Mouse (Mus musculus): ENCODE results near the gene Selenom. TPM values are rescaled to one million over a fixed set of nuclear protein-coding genes. Genes with fewer than 3 reads are reported as not detected.

Selenom gene
- total and polyA plus RNA-seq, 3 experiments = 4.1 to 33.0 (median 7.1) TPM

DNA sequence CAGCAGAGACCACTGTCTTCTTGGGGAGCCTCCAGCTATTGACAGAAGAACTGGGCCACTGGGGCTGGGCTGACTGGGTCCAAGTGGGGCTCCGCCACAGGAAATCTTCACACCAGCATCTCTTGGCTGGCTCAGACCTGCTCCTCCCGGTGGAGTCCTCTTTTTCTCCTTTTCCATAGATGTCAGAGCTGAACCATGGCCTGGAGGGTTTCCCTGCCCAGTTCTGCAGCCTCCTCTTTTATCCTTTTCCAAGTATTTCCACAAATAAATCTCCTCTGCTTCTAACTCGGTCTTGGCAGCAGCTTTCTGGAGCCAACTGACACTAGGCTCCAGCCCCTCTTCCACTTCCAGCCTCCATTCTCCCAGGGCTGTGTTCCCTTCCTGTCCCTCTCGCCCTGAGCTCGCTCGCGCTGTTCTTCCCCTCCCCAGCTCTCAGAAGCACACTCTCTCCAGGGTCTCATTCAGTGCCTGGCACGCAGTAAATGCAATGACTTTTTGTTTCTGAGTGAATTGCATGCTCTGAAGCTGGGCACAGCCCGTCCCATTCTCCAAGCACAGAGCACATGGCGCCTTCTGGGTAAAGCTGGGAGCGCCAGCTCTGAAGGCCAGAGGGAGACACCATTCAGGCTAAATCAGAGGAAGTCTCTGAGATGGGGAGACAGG, 30.4 kb upstream of the Selenom start:
- in situ Hi-C loops (cut with MboI; ENCODE audit: low pct_ligation_motif_present, low pct_unique_long_range_greater_than_20kb, low sequenced_read_pairs) (no loop called here), dilution Hi-C loops (cut with MboI; ENCODE audit: extremely low pct_ligation_motif_present, extremely low pct_unique_long_range_greater_than_20kb, low sequenced_read_pairs) (no loop called here)
- Histone ChIP-seq H3K4me3 (replicated peaks in 1 of 3; ENCODE audit: low read depth in 2 of 3, low read length in 2 of 3, poor library complexity in 1 of 3) (no peak overlapping the region), H3K9ac (ENCODE audit: insufficient read depth, low read depth) (no peak overlapping the region), H3K9me3 (replicated peaks; ENCODE audit: low read length) (no peaks in the 10 kb centered on the region), H3K4me1 (ENCODE audit: control insufficient read depth in 1 of 2, insufficient read depth in 2 of 2) (no peaks in the 10 kb centered on the region), H3K27me3 (replicated peaks) (peaks cover 52% of the 10 kb centered on the region), H3K4me2 (ENCODE audit: insufficient read depth, low read depth, poor library complexity, severe bottlenecking) (no peak overlapping the region), H3K79me2 (replicated peaks; ENCODE audit: control insufficient read depth, extremely low read depth, insufficient read depth, poor library complexity, severe bottlenecking) (no peaks in the 10 kb centered on the region), H3K36me3 (replicated peaks in 1 of 2; ENCODE audit: control insufficient read depth in 1 of 2, insufficient read depth in 1 of 2, low read length in 1 of 2) (no peaks in the 10 kb centered on the region), H3K27ac (ENCODE audit: insufficient read depth, low read depth) (no peak overlapping the region)
- no peak for TF ChIP-seq IRF4 (IDR thresholded peaks at IDR 0.05; ENCODE audit: low read depth, low read length)
- no peak for DNase-seq (ENCODE audit: extremely low read depth)

- dilution Hi-C loops (cut with MboI; ENCODE audit: extremely low pct_ligation_motif_present, extremely low pct_unique_long_range_greater_than_20kb, low sequenced_read_pairs) (no loop called here), in situ Hi-C loops (cut with MboI; ENCODE audit: low pct_ligation_motif_present, low pct_unique_long_range_greater_than_20kb, low sequenced_read_pairs) (no loop called here)
- Histone ChIP-seq H3K4me2 (ENCODE audit: insufficient read depth, low read depth, poor library complexity, severe bottlenecking) (no peak overlapping the region), H3K9ac (ENCODE audit: insufficient read depth, low read depth) (no peak overlapping the region), H3K36me3 (replicated peaks in 1 of 2; ENCODE audit: control insufficient read depth in 1 of 2, insufficient read depth in 1 of 2, low read length in 1 of 2) (no peaks in the 10 kb centered on the region), H3K79me2 (replicated peaks; ENCODE audit: control insufficient read depth, extremely low read depth, insufficient read depth, poor library complexity, severe bottlenecking) (no peaks in the 10 kb centered on the region), H3K4me1 (ENCODE audit: control insufficient read depth in 1 of 2, insufficient read depth in 2 of 2) (peaks cover 0 to 4% of the 10 kb centered on the region in 2 experiments; a peak in 2 of 4 replicates), H3K27me3 (replicated peaks) (peaks cover 62% of the 10 kb centered on the region), H3K9me3 (replicated peaks; ENCODE audit: low read length) (no peaks in the 10 kb centered on the region), H3K4me3 (replicated peaks in 1 of 3; ENCODE audit: low read depth in 2 of 3, low read length in 2 of 3, poor library complexity in 1 of 3) (no peak overlapping the region), H3K27ac (ENCODE audit: insufficient read depth, low read depth) (no peak overlapping the region)
- no peak for DNase-seq (ENCODE audit: extremely low read depth)
- no peak for TF ChIP-seq ETS1 (conservative IDR thresholded peaks at IDR 0.05; ENCODE audit: low read depth, low read length)
- TF ChIP-seq UBTF (IDR thresholded peaks at IDR 0.05; ENCODE audit: low read depth, low read length) = no peak
- no peak for TF ChIP-seq TBP (conservative IDR thresholded peaks at IDR 0.05; ENCODE audit: low read depth, low read length)
- no peak for TF ChIP-seq BHLHE40 (IDR thresholded peaks at IDR 0.05; ENCODE audit: low read depth, low read length)
- no peak for TF ChIP-seq EP300 (IDR thresholded peaks at IDR 0.05; ENCODE audit: low read length)
- TF ChIP-seq GABPA (IDR thresholded peaks at IDR 0.05; ENCODE audit: insufficient replicate concordance, low read depth, low read length) = no peak
- TF ChIP-seq MAFK (IDR thresholded peaks at IDR 0.05; ENCODE audit: insufficient replicate concordance, low read length) = no peak
- no peak for TF ChIP-seq NELFE (IDR thresholded peaks at IDR 0.05; ENCODE audit: low read depth, low read length)
- no peak for TF ChIP-seq IRF4 (IDR thresholded peaks at IDR 0.05; ENCODE audit: low read depth, low read length)
- no peak for TF ChIP-seq E2F4 (IDR thresholded peaks at IDR 0.05; ENCODE audit: insufficient replicate concordance, low read depth, low read length)
- TF ChIP-seq HCFC1 (IDR thresholded peaks at IDR 0.05; ENCODE audit: low read depth, low read length) = no peak
- TF ChIP-seq ZC3H11A (IDR thresholded peaks at IDR 0.05; ENCODE audit: low read depth, low read length) = no peak
- TF ChIP-seq RCOR1 (conservative IDR thresholded peaks at IDR 0.05; ENCODE audit: low read depth, low read length) = no peak
- TF ChIP-seq CHD2 (IDR thresholded peaks at IDR 0.05; ENCODE audit: low read length) = no peak
- TF ChIP-seq SMC3 (IDR thresholded peaks at IDR 0.05; ENCODE audit: low read depth, low read length) = no peak
- TF ChIP-seq SIN3A (IDR thresholded peaks at IDR 0.05; ENCODE audit: low read length) = no peak
These were observed 28.1 kb upstream of the Selenom start for GRCm38 (mm10) chr11:3486349-3486748.

Data from CH12.LX (cell line).